Mouse (Mus musculus) forebrain, embryonic 11.5 days (tissue): ENCODE results near the gene Afmid. TPM values are rescaled to one million over a fixed set of nuclear protein-coding genes. Genes with fewer than 3 reads are reported as not detected.

Experiments used
- ATAC-seq: fragments of 200-750 bp; cut with Nextera tagmentation; replicated peaks from 2 replicates; pipeline ENCODE4 v1.8.0; 2017; ENCODE audit warnings: moderate TSS enrichment; ENCODE audit not compliant: low FRiP score
- DNase-seq: peaks from one replicate; pipeline ENCODE4 v3.0.0-alpha.2; 2017; ENCODE audit warnings: low spot score
- H3K27ac ChIP-seq: fragments of 300-500 bp; sonication (generic); 2 replicates; pipeline ENCODE4 v1.5.1; 2014; ENCODE audit warnings: low read depth, low read length
- H3K27me3 ChIP-seq: fragments of 300-500 bp; sonication (generic); 2 replicates; pipeline ENCODE4 v1.6.1; 2014; ENCODE audit warnings: mild to moderate bottlenecking, low read length, mixed read lengths; ENCODE audit not compliant: control insufficient read depth, insufficient read depth
- H3K36me3 ChIP-seq: fragments of 300-500 bp; sonication (generic); 2 replicates; pipeline ENCODE4 v1.6.1; 2014; ENCODE audit warnings: mild to moderate bottlenecking, low read length, moderate library complexity, mixed read lengths; ENCODE audit not compliant: control insufficient read depth, insufficient read depth
- H3K4me1 ChIP-seq: fragments of 300-500 bp; sonication (generic); replicated peaks from 2 replicates; pipeline ENCODE4 v1.6.1; 2014; ENCODE audit warnings: low read length, mixed read lengths; ENCODE audit not compliant: control insufficient read depth, insufficient read depth
- H3K4me2 ChIP-seq: fragments of 300-500 bp; sonication (generic); 2 replicates; pipeline ENCODE4 v1.6.1; 2014; ENCODE audit warnings: low read depth, mild to moderate bottlenecking, low read length, moderate library complexity, mixed read lengths; ENCODE audit not compliant: severe bottlenecking
- H3K4me3 ChIP-seq: fragments of 300-500 bp; sonication (generic); 2 replicates; pipeline ENCODE4 v1.5.1; 2014; ENCODE audit warnings: low read depth, low read length
- H3K9ac ChIP-seq: fragments of 300-500 bp; sonication (generic); 2 replicates; pipeline ENCODE4 v1.6.1; 2014; ENCODE audit warnings: low read length
- H3K9me3 ChIP-seq: fragments of 300-500 bp; sonication (generic); 2 replicates; pipeline ENCODE4 v1.6.1; 2016; ENCODE audit warnings: low read length, mixed read lengths; ENCODE audit not compliant: control insufficient read depth
- WGBS: fragments of 180-500 bp; shearing (Covaris S2); extraction: QIAGEN DNeasy Blood & Tissue Kit; methylation state at CpG from one replicate; pipeline ENCODE4 v1.1.7; 2014; 5-methylcytosine and 5-hydroxymethylcytosine counted together
- polyA plus RNA-seq: library from polyadenylated mRNA; unstranded; fragments of >200 nt; fragmentation: Nextera tagmentation; extraction: Ambion mirVana; gene quantifications from 2 replicates; pipeline ENCODE4 v1.2.1, GENCODE M21; 2014

The Afmid gene
- polyA plus RNA-seq, 1 experiment from 2014 or later: 6.0 TPM

GRCm38 (mm10) chr11:117855975-117856374 is 30.3 kb downstream of the Afmid start:
- 74% methylated on average over 1 of the region's 1 CpGs for WGBS
- DNase-seq: no peak
- Histone ChIP-seq H3K4me1 (0 out of 2 replicates have a peak, but pooled peaks cover 1% of the 10 kb centered on the region), H3K9ac (no peak overlapping the region), H3K27me3 (peaks cover 14% of the 10 kb centered on the region), H3K27ac (no peak overlapping the region), H3K4me2 (no peak overlapping the region), H3K9me3 (no peaks in the 10 kb centered on the region), H3K4me3 (no peak overlapping the region), H3K36me3 (peaks cover 29% of the 10 kb centered on the region)
- ATAC-seq: no peak

- no peaks in the 10 kb centered on the region for H3K9me3 ChIP-seq
- no peak overlapping the region for H3K9ac ChIP-seq
- no peak for ATAC-seq
- WGBS: 97% methylated on average over 10 of the region's 10 CpGs
- peaks cover 28% of the 10 kb centered on the region for H3K36me3 ChIP-seq
- no peak overlapping the region for H3K4me2 ChIP-seq
- 0 out of 2 replicates have a peak, but pooled peaks cover 1% of the 10 kb centered on the region for H3K4me1 ChIP-seq
- H3K4me3 ChIP-seq: no peak overlapping the region
- peaks cover 21% of the 10 kb centered on the region for H3K27me3 ChIP-seq
- H3K27ac ChIP-seq: no peak overlapping the region
- DNase-seq: no peak
These were observed 31.7 kb downstream of the Afmid start for GRCm38 (mm10) chr11:117857462-117857861.

- Histone ChIP-seq H3K9ac (no peak overlapping the region), H3K27ac (no peak overlapping the region), H3K4me3 (no peak overlapping the region), H3K4me1 (peaks cover 5% of the 10 kb centered on the region; the same call in 1 of the 2 replicates), H3K27me3 (peaks cover 22% of the 10 kb centered on the region), H3K4me2 (no peak overlapping the region), H3K9me3 (no peaks in the 10 kb centered on the region), H3K36me3 (peaks cover 19% of the 10 kb centered on the region)
- ATAC-seq (no peak), DNase-seq (no peak)
- WGBS: 59% methylated on average over 3 of the region's 3 CpGs
These were observed 32.7 kb downstream of the Afmid start for GRCm38 (mm10) chr11:117858392-117858791.

GRCm38 (mm10) chr11:117860601-117861000 is 34.9 kb downstream of the Afmid start, which contains the start of gene Tmem235:
TSS of gene Tmem235 (plus strand) at chr11:117860752.
- Histone ChIP-seq H3K4me3 (no peak within 1 kb of the TSS), H3K4me1 (peaks cover 11% of the 10 kb centered on the region; the same call in 1 of the 2 replicates), H3K27ac (no peak within 1 kb of the TSS), H3K36me3 (peaks cover 19% of the 10 kb centered on the region), H3K4me2 (0 out of 2 replicates have a peak within 1 kb of the TSS, but pooled peaks have one; percentile 8), H3K9me3 (no peaks in the 10 kb centered on the region), H3K27me3 (peaks cover 24% of the 10 kb centered on the region), H3K9ac (0 out of 2 replicates have a peak within 1 kb of the TSS, but pooled peaks have one; percentile 8)
- ATAC-seq: no peak
- no peak for DNase-seq
- WGBS: 3% methylated on average over 23 of the region's 23 CpGs

GRCm38 (mm10) chr11:117863174-117863856 is 37.6 kb downstream of the Afmid start:
- no peak overlapping the region for H3K27ac ChIP-seq
- H3K4me3 ChIP-seq: no peak overlapping the region
- no peaks in the 10 kb centered on the region for H3K36me3 ChIP-seq
- DNase-seq (no peak), ATAC-seq (no peak)
- H3K4me1 ChIP-seq: peaks cover 19% of the 10 kb centered on the region; the same call in 1 of the 2 replicates
- H3K9ac ChIP-seq: no peak overlapping the region
- H3K9me3 ChIP-seq: no peaks in the 10 kb centered on the region
- 19% methylated on average over 11 of the region's 11 CpGs for WGBS
- no peak overlapping the region for H3K4me2 ChIP-seq
- peaks cover 24% of the 10 kb centered on the region for H3K27me3 ChIP-seq

- Histone ChIP-seq H3K4me1 (peaks cover 18% of the 10 kb centered on the region; the same call in 1 of the 2 replicates), H3K27ac (no peak overlapping the region), H3K9ac (no peak overlapping the region), H3K4me2 (no peak overlapping the region), H3K4me3 (no peak overlapping the region), H3K27me3 (peaks cover 18% of the 10 kb centered on the region), H3K9me3 (no peaks in the 10 kb centered on the region), H3K36me3 (no peaks in the 10 kb centered on the region)
- WGBS: 67% methylated on average over 2 of the region's 2 CpGs
- DNase-seq (no peak), ATAC-seq (no peak)
These were observed 39.1 kb downstream of the Afmid start for GRCm38 (mm10) chr11:117864805-117865204.

- no peak overlapping the region for H3K27ac ChIP-seq
- no peaks in the 10 kb centered on the region for H3K36me3 ChIP-seq
- peaks cover 10% of the 10 kb centered on the region for H3K27me3 ChIP-seq
- 0 out of 2 replicates have a peak overlapping the region, but pooled peaks have one; percentile 6 for H3K4me2 ChIP-seq
- DNase-seq (no peak), ATAC-seq (peak; percentile 39; the same call in 1 of the 2 replicates)
- no peaks in the 10 kb centered on the region for H3K9me3 ChIP-seq
- H3K4me1 ChIP-seq: peaks cover 18% of the 10 kb centered on the region; the same call in 1 of the 2 replicates
- H3K4me3 ChIP-seq: no peak overlapping the region
- H3K9ac ChIP-seq: peak overlapping the region; percentile 27; the same call in 1 of the 2 replicates
- 12% methylated on average over 6 of the region's 6 CpGs for WGBS
These were observed 40.3 kb downstream of the Afmid start for GRCm38 (mm10) chr11:117865988-117866387.

GRCm38 (mm10) chr11:117870688-117871365 is 45.1 kb downstream of the Afmid start:
- 35% methylated on average over 12 of the region's 12 CpGs for WGBS
- Histone ChIP-seq H3K9ac (no peak overlapping the region), H3K4me2 (no peak overlapping the region), H3K27me3 (no peaks in the 10 kb centered on the region), H3K36me3 (no peaks in the 10 kb centered on the region), H3K4me1 (peaks cover 16% of the 10 kb centered on the region; the same call in 1 of the 2 replicates), H3K27ac (no peak overlapping the region), H3K9me3 (no peaks in the 10 kb centered on the region), H3K4me3 (no peak overlapping the region)
- DNase-seq (peak; percentile 88), ATAC-seq (no peak; the same call in 1 of the 2 replicates)
